Mouse (Mus musculus) lung, postnatal 0 days (tissue): Measurements from ENCODE around the gene Syndig1.

Experiments used
- CTCF ChIP-seq: IDR thresholded peaks from 2 replicates; pipeline ENCODE4 v1.5.1; 2016; ENCODE audit warnings: antibody characterized with exemption, mild to moderate bottlenecking
- EP300 ChIP-seq: IDR thresholded peaks from 2 replicates; pipeline ENCODE4 v1.6.1; 2016; ENCODE audit warnings: antibody characterized with exemption, mild to moderate bottlenecking, control low read depth

DNA sequence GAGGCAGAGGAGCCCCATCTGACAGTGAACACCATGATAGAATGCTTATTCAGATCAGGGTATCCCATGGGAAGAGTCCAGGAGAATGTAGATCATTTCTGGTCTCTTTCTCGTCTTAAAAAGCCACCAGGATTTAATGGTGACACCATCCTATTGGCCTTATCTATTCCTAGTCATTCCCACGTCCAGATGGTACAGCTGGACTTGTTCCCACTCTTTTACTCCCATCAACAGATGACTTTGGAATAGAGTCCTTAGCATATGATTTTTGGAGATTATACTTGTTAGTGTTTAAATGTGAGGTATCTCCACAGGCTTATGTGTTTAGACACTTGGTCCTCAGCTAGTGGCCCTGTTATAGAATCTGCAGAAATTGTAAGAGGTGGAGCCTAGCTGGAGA is 94.5 kb downstream of the Syndig1 start:
- TF ChIP-seq CTCF: no peak
- no peak for TF ChIP-seq EP300
